Mouse (Mus musculus): ENCODE data around the gene Otulin. TPM values are rescaled to one million over a fixed set of nuclear protein-coding genes. Genes with fewer than 3 reads are reported as not detected.

Gene Otulin
- polyA plus RNA-seq, 1 experiment, result not detected

DNA sequence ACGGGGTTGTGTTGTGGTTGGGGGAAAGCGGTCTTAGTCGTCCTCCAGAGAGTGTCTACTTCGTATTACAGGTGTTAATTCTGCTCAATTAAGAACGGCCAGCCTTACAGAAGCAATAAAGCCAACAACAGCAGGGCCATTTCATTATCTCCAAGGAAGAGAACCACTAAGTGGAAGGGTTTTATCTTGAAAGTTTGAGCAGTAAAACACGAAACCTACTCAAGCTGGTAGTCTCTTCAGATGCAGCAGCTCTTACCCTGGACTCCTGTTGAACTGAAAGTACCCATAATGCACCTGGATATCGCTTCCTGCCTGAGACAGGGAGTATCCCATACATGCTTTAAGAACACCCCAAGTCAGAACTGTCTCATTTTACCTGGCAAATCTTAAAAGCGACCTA lies 40.2 kb upstream of the Otulin start:
- 86% methylated on average over 8 of the region's 8 CpGs for WGBS
- Histone ChIP-seq H3K4me1 (ENCODE audit: control insufficient read depth, insufficient read depth, low read length) (peaks cover 3% of the 10 kb centered on the region; the same call in 1 of the 2 replicates), H3K27ac (ENCODE audit: insufficient read depth, low read depth, low read length) (no peak overlapping the region; the same call in 1 of the 2 replicates), H3K4me3 (ENCODE audit: insufficient read depth, low read depth, low read length) (no peak overlapping the region)
- TF ChIP-seq POLR2A (IDR thresholded peaks at IDR 0.05; ENCODE audit: insufficient read depth, low read depth, low read length), result no peak

DNA sequence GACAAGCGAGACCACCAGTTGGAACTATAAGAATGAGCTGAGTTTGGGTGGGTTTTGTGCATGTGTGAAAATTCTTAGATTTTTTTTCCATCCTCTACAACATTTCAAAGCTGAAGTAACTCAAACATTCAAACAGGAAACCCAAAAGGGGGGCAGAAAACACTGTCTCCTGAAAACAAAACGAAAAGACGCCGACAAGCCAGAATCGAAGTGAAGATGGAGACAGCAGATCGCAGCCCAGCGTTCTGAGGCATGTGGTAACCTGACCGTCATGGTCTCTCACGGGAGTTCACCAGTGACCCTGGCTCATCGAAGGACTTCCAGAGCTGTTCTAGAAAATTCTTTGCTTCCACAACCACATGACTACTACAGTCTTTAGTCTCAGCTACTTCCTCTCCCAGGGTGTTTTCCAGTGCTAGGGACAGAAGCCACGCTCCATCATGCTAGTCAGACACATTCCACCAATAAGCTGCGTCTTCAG lies 39.5 kb upstream of the Otulin start:
- 91% methylated on average over 12 of the region's 12 CpGs for WGBS
- Histone ChIP-seq H3K4me1 (ENCODE audit: control insufficient read depth, insufficient read depth, low read length) (peaks cover 3% of the 10 kb centered on the region; the same call in 1 of the 2 replicates), H3K4me3 (ENCODE audit: insufficient read depth, low read depth, low read length) (no peak overlapping the region), H3K27ac (ENCODE audit: insufficient read depth, low read depth, low read length) (no peak overlapping the region)
- no peak for TF ChIP-seq CTCF (IDR thresholded peaks at IDR 0.05; ENCODE audit: insufficient read depth, low read depth, low read length)
- TF ChIP-seq POLR2A (IDR thresholded peaks at IDR 0.05; ENCODE audit: insufficient read depth, low read depth, low read length), result no peak

DNA sequence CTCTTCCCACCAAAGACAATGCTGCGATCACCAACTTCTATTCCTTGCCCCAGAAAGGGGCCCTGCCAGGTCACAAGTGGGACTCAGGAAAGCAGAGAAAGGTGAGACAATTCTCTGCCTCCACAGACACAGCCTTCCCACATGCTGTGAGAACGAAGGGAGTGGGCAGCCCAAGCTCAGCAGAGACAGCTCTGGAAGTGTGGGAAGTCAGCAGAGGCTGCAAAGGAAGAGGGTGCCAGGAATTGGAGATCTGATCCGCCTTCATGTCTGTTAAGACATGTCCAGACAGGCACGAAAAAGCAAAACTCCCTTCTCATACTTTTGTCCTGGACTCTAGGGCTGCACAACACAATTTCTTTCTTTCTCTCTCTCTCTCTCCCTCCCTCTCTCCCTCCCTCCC lies 38.8 kb upstream of the Otulin start:
- TF ChIP-seq POLR2A (IDR thresholded peaks at IDR 0.05; ENCODE audit: insufficient read depth, low read depth, low read length) (no peak), CTCF (IDR thresholded peaks at IDR 0.05; ENCODE audit: insufficient read depth, low read depth, low read length) (no peak)
- no peak overlapping the region for H3K4me3 ChIP-seq (ENCODE audit: insufficient read depth, low read depth, low read length)
- peaks cover 3% of the 10 kb centered on the region; the same call in 1 of the 2 replicates for H3K4me1 ChIP-seq (ENCODE audit: control insufficient read depth, insufficient read depth, low read length)
- 52% methylated on average over 4 of the region's 4 CpGs for WGBS
- no peak overlapping the region for H3K27ac ChIP-seq (ENCODE audit: insufficient read depth, low read depth, low read length)

GRCm38 (mm10) chr15:27668557-27668956 lies 38.1 kb upstream of the Otulin start:
- no peak for TF ChIP-seq POLR2A (IDR thresholded peaks at IDR 0.05; ENCODE audit: insufficient read depth, low read depth, low read length)
- TF ChIP-seq CTCF (IDR thresholded peaks at IDR 0.05; ENCODE audit: insufficient read depth, low read depth, low read length), result no peak
- WGBS, result 93% methylated on average over 7 of the region's 7 CpGs
- Histone ChIP-seq H3K4me1 (ENCODE audit: control insufficient read depth, insufficient read depth, low read length) (peaks cover 3% of the 10 kb centered on the region; the same call in 1 of the 2 replicates), H3K4me3 (ENCODE audit: insufficient read depth, low read depth, low read length) (no peak overlapping the region), H3K27ac (ENCODE audit: insufficient read depth, low read depth, low read length) (no peak overlapping the region)

- Histone ChIP-seq H3K4me3 (ENCODE audit: insufficient read depth, low read depth, low read length) (no peak overlapping the region), H3K27ac (ENCODE audit: insufficient read depth, low read depth, low read length) (no peak overlapping the region), H3K4me1 (ENCODE audit: control insufficient read depth, insufficient read depth, low read length) (peaks cover 3% of the 10 kb centered on the region; the same call in 1 of the 2 replicates)
- TF ChIP-seq CTCF (IDR thresholded peaks at IDR 0.05; ENCODE audit: insufficient read depth, low read depth, low read length) (no peak), POLR2A (IDR thresholded peaks at IDR 0.05; ENCODE audit: insufficient read depth, low read depth, low read length) (no peak)
- 79% methylated on average over 9 of the region's 9 CpGs for WGBS
Measured at GRCm38 (mm10) chr15:27668001-27668461, 37.5 kb upstream of the Otulin start.

- H3K27ac ChIP-seq (ENCODE audit: insufficient read depth, low read depth, low read length), result no peak overlapping the region
- TF ChIP-seq CTCF (IDR thresholded peaks at IDR 0.05; ENCODE audit: insufficient read depth, low read depth, low read length) (no peak), POLR2A (IDR thresholded peaks at IDR 0.05; ENCODE audit: insufficient read depth, low read depth, low read length) (no peak)
- 80% methylated on average over 9 of the region's 9 CpGs for WGBS
- H3K4me1 ChIP-seq (ENCODE audit: control insufficient read depth, insufficient read depth, low read length), result peaks cover 3% of the 10 kb centered on the region; the same call in 1 of the 2 replicates
- no peak overlapping the region for H3K4me3 ChIP-seq (ENCODE audit: insufficient read depth, low read depth, low read length)
Measured at GRCm38 (mm10) chr15:27666911-27667539, 36.5 kb upstream of the Otulin start.

- WGBS, result 61% methylated on average over 21 of the region's 21 CpGs
- TF ChIP-seq POLR2A (IDR thresholded peaks at IDR 0.05; ENCODE audit: insufficient read depth, low read depth, low read length) (no peak), CTCF (IDR thresholded peaks at IDR 0.05; ENCODE audit: insufficient read depth, low read depth, low read length) (no peak)
- Histone ChIP-seq H3K4me1 (ENCODE audit: control insufficient read depth, insufficient read depth, low read length) (peaks cover 3% of the 10 kb centered on the region; the same call in 1 of the 2 replicates), H3K27ac (ENCODE audit: insufficient read depth, low read depth, low read length) (no peak overlapping the region), H3K4me3 (ENCODE audit: insufficient read depth, low read depth, low read length) (0 out of 2 replicates have a peak overlapping the region, but pooled peaks have one; percentile 9)
Measured at GRCm38 (mm10) chr15:27665392-27665911, 35.0 kb upstream of the Otulin start.

GRCm38 (mm10) chr15:27664126-27664525 lies 33.6 kb upstream of the Otulin start:
- Histone ChIP-seq H3K27ac (ENCODE audit: insufficient read depth, low read depth, low read length) (no peak overlapping the region), H3K4me1 (ENCODE audit: control insufficient read depth, insufficient read depth, low read length) (no peaks in the 10 kb centered on the region), H3K4me3 (ENCODE audit: insufficient read depth, low read depth, low read length) (no peak overlapping the region)
- WGBS, result 93% methylated on average over 9 of the region's 9 CpGs
- TF ChIP-seq POLR2A (IDR thresholded peaks at IDR 0.05; ENCODE audit: insufficient read depth, low read depth, low read length) (no peak), CTCF (IDR thresholded peaks at IDR 0.05; ENCODE audit: insufficient read depth, low read depth, low read length) (no peak)

GRCm38 (mm10) chr15:27662699-27663098 lies 32.2 kb upstream of the Otulin start:
- TF ChIP-seq CTCF (IDR thresholded peaks at IDR 0.05; ENCODE audit: insufficient read depth, low read depth, low read length) (no peak), POLR2A (IDR thresholded peaks at IDR 0.05; ENCODE audit: insufficient read depth, low read depth, low read length) (no peak)
- Histone ChIP-seq H3K27ac (ENCODE audit: insufficient read depth, low read depth, low read length) (no peak overlapping the region), H3K4me3 (ENCODE audit: insufficient read depth, low read depth, low read length) (no peak overlapping the region), H3K4me1 (ENCODE audit: control insufficient read depth, insufficient read depth, low read length) (no peaks in the 10 kb centered on the region)
- WGBS, result 26% methylated on average over 1 of the region's 1 CpGs
